Mouse (Mus musculus): ENCODE results near the gene Mocs3.

The Mocs3 gene

DNA sequence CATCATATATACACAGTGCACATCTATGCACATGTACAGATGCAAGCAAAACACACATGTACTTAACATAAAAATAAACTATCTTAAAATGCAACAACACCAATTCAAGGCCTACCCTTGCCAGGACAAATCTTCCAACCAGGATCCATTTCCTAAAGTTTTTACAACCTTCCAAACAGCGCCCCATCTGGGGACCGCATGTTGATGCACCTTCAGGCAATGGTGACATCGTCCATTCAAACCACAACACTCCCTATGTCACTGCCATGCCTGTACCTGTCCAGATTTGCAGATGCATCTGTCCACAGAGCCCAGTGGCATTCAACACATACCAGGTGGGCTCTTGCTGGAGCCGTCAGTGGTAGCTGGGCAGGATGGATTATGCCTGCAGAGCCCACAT lies 12.9 kb downstream of the Mocs3 start:
- no peak for DNase-seq

DNA sequence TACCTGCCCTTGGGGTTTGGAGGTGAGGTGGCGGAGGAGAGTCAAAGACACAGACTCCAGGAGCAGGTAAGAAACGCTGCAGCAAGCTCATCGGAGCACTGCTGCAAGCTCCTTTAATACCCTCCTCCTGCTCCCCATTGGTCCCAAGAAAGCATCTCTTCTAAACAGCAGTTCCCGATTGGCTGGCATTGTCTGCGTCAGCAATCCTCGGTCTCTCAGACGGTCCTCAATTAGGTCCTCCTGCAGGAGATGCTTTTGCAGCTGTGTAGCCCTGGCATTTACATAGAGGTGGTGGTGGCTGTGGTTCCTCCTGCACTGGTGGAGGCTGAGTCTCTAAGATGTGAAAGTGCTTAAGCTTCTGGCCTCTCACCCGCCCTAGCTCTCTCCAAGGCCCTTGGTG lies 15.1 kb downstream of the Mocs3 start:
- DNase-seq, result no peak

- DNase-seq, result no peak
These were observed 17.9 kb downstream of the Mocs3 start for GRCm38 (mm10) chr2:168248167-168248855.

DNA sequence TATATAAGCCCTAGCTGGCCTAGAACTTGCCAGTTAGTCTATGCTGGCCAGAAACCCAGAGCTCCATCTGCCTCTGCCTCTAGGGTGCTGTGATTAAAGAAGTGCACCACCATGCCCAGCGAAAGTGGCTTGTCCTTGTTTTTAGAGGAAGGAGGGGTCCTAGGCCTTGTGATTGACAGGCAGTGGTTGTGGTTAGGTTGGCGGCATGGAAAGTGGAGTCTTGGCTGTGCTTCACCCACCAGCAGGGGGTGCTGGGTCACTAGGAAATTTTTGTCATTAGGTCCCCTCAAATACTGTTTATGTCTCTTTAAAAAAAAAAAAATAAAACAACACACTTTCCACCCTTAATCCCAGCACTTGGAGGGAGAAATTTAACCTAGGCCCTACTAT lies 18.4 kb downstream of the Mocs3 start:
- no peak for DNase-seq

DNA sequence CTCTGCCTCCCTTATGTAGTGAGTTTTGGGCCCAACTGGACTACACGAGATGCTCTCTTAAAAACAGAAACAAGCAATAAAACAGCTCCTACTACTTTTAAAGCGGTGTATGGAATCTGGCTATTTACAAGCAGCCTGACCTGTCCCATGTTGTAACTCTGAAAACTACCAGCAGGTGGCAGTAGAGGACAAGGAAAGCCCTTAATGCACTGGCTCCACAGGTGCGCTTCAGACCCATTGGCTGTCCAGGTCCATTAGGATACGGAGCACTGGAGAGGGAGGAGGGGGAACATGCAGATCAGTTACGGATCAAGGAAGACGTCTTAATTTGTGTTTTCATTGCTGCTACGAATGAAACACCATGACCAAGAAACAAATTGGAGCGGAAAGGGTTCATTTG lies 19.8 kb downstream of the Mocs3 start:
- peak; percentile 66 for DNase-seq

GRCm38 (mm10) chr2:168252639-168253292 lies 22.3 kb downstream of the Mocs3 start:
- DNase-seq, result no peak

- no peak for DNase-seq
These were observed 23.4 kb downstream of the Mocs3 start for GRCm38 (mm10) chr2:168253822-168254221.

DNA sequence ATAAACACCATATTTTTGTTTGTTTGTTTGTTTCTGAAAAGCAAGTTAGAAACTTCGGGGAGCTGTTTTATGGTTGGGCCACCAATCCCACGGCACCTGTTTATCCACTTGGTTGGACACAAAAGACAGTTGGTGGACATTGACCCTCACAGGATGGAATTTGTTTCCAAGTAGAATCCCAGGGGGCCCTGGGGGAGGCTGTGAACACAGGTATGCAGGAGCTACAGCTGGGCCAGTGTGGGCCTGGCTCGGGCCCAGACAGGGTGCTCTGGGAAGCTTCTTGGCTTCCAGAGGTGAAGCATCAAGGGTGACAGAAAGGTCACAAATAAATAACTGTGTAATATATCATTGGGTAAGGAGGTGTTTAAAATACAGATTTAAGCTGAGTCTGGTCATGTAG lies 26.1 kb downstream of the Mocs3 start:
- no peak for DNase-seq

DNA sequence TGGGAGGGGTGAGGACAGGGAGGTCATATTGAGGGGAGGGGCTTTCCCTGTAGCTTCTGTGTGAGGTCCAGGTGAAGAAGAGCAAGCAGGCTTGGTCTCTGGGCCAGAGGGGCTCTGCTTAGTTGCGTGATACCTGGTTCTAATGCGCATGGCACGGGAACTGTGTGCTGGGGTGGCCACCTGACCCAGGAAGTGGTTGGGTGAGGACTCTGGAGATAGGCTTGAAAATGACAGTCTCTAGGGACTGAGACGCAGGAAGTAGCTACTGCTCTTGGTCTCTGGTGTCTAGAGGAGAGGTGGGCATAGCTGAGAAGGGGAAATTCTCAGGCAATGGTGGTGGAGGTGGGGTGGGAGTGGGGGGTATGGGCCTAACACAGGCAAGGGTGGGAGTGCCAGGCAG lies 26.8 kb downstream of the Mocs3 start:
- no peak for DNase-seq

- DNase-seq, result no peak
These were observed 28.6 kb downstream of the Mocs3 start for GRCm38 (mm10) chr2:168259046-168259445.

GRCm38 (mm10) chr2:168260124-168260523 lies 29.7 kb downstream of the Mocs3 start:
- DNase-seq, result no peak

DNA sequence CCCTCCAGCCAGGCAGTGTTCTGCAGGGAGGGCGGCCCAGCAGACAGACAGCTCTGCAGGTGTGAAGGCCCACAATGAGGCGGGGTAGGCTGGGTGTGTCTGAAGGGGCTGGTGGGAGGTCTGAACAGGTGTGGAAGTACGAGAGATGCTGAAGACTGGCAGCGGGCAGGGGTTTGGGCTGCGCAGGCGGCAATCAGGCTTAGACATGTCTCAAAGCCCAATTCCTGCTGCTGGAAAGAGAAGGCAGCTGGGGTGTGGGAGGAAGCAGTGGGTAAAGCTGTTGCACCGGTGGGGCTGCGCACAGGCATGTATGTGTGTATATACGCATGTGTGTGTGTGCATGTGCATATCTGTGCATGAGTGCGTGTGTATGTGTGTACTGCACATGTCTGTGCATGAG lies 30.5 kb downstream of the Mocs3 start:
- no peak for DNase-seq

GRCm38 (mm10) chr2:168268033-168268432 lies 37.6 kb downstream of the Mocs3 start:
- no peak for DNase-seq

GRCm38 (mm10) chr2:168273387-168273786 lies 43.0 kb downstream of the Mocs3 start:
- no peak for DNase-seq

GRCm38 (mm10) chr2:168274374-168274935 lies 44.0 kb downstream of the Mocs3 start:
- DNase-seq, result peak; percentile 9

- DNase-seq, result no peak
These were observed 50.5 kb downstream of the Mocs3 start for GRCm38 (mm10) chr2:168280729-168281581.

DNA sequence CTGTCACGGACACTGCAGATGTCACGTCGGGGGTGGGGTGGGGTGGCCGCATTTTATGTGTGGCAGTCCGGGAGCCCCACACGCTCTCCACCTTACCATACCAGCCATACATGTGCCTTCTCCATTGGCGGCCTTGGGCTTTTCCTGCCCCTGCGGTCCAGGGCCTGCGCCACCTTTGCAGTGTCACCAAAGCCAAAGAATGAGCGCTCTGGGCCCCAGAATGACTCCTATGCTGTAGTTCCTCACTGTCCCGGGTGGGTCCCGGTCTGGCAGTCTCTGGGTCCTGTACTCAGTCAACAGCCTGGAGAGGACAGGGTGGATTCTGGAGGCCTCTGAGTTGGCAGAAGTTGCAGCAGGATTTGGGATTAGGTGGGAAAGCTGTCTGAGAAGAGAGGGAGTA lies 51.2 kb downstream of the Mocs3 start, which contains the start of gene Kcng1:
Gene Kcng1, minus strand, starts transcription at position 155 of the 400 bp plus-strand sequence.
- DNase-seq, result no peak

Data from cerebellum, adult 11-12 months (tissue).